Mouse (Mus musculus): ENCODE data around the gene Izumo1. TPM values are rescaled to one million over a fixed set of nuclear protein-coding genes. Genes with fewer than 3 reads are reported as not detected.

Gene Izumo1
- polyA plus RNA-seq (2012; rRNA removed): 0.45 and 0.75 TPM in 2 replicates

DNA sequence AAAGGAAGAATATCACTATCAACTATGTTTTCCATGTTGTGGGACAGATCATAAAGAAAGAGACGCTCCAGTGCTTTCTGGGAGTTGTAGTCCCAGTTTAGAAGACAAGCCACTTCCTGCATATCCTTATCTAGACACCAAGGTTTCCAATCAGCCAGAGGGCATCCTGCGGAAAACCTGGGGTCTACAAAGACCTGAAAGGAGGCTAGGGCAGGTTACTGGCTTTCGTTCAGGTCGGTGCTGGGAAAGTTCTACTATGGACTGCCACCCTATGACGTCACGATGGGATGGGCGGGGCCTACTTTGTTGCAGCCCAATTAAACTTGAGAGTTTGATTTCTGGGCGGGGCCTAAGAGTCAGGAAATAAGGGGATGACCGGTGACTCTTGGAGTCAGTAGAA, at the start of gene Izumo1:
TSS of gene Izumo1 (plus strand) at position 369 of the 400 bp plus-strand sequence.
- DNase-seq: no peak
- Histone ChIP-seq H3K27ac (ENCODE audit: control insufficient read depth, insufficient read depth, low read length) (no peak within 1 kb of the TSS), H3K36me3 (ENCODE audit: control insufficient read depth, insufficient read depth, low read length) (no peaks in the 10 kb centered on the region), H3K4me1 (replicated peaks; ENCODE audit: control insufficient read depth, insufficient read depth, low read length) (0 out of 2 replicates have a peak, but pooled peaks cover 2% of the 10 kb centered on the region), H3K4me3 (ENCODE audit: control insufficient read depth, insufficient read depth, low read length) (no peak within 1 kb of the TSS), H3K27me3 (ENCODE audit: control insufficient read depth, insufficient read depth, low read length) (no peaks in the 10 kb centered on the region)
- 54% methylated on average over 9 of the region's 9 CpGs for WGBS
- TF ChIP-seq CTCF (IDR thresholded peaks at IDR 0.05; ENCODE audit: borderline replicate concordance, control insufficient read depth, extremely low read depth, insufficient read depth, low read length, poor library complexity) (no peak), POLR2A (IDR thresholded peaks at IDR 0.05; ENCODE audit: control insufficient read depth, extremely low read depth, insufficient read depth, low read length, poor library complexity) (no peak)

GRCm38 (mm10) chr7:45571966-45572365, 49.6 kb upstream of the Izumo1 start:
- 10% methylated on average over 1 of the region's 1 CpGs for WGBS
- peak; percentile 33 for DNase-seq
- H3K4me3 ChIP-seq (ENCODE audit: control insufficient read depth, insufficient read depth, low read length): no peak overlapping the region
- peak overlapping the region; percentile 92 for H3K27ac ChIP-seq (ENCODE audit: control insufficient read depth, insufficient read depth, low read length)
- no peaks in the 10 kb centered on the region for H3K27me3 ChIP-seq (ENCODE audit: control insufficient read depth, insufficient read depth, low read length)
- peaks cover 18% of the 10 kb centered on the region for H3K36me3 ChIP-seq (ENCODE audit: control insufficient read depth, insufficient read depth, low read length)
- peaks cover 59% of the 10 kb centered on the region for H3K4me1 ChIP-seq (replicated peaks; ENCODE audit: control insufficient read depth, insufficient read depth, low read length)
- no peak for TF ChIP-seq POLR2A (IDR thresholded peaks at IDR 0.05; ENCODE audit: control insufficient read depth, extremely low read depth, insufficient read depth, low read length, poor library complexity)
- TF ChIP-seq CTCF (IDR thresholded peaks at IDR 0.05; ENCODE audit: borderline replicate concordance, control insufficient read depth, extremely low read depth, insufficient read depth, low read length, poor library complexity): no peak

DNA sequence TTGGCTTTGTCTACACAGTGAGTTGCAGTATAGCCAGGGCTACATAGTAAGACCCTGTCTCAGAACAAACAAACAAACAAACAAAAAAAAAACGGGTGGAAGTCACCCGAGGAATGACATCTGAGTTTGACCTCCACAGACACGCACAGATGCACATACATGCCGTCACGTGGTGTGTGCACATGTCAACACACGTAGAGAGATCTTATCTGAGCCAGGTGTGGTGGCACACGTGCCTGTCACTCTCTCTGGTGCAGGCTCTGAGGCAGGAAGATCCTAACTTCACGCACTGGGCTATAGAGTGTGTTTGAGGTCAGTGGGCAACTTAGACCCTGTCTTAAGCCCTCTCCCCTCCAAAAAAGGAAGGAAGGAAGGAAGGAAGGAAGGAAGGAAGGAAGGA, 47.7 kb upstream of the Izumo1 start:
- Histone ChIP-seq H3K27ac (ENCODE audit: control insufficient read depth, insufficient read depth, low read length) (peak overlapping the region; percentile 92), H3K4me1 (replicated peaks; ENCODE audit: control insufficient read depth, insufficient read depth, low read length) (peaks cover 49% of the 10 kb centered on the region), H3K27me3 (ENCODE audit: control insufficient read depth, insufficient read depth, low read length) (no peaks in the 10 kb centered on the region), H3K36me3 (ENCODE audit: control insufficient read depth, insufficient read depth, low read length) (peaks cover 24% of the 10 kb centered on the region), H3K4me3 (ENCODE audit: control insufficient read depth, insufficient read depth, low read length) (no peak overlapping the region)
- 12% methylated on average over 8 of the region's 8 CpGs for WGBS
- peak; percentile 74 for DNase-seq
- TF ChIP-seq CTCF (IDR thresholded peaks at IDR 0.05; ENCODE audit: borderline replicate concordance, control insufficient read depth, extremely low read depth, insufficient read depth, low read length, poor library complexity) (no peak), POLR2A (IDR thresholded peaks at IDR 0.05; ENCODE audit: control insufficient read depth, extremely low read depth, insufficient read depth, low read length, poor library complexity) (no peak)

GRCm38 (mm10) chr7:45574472-45575379, 46.9 kb upstream of the Izumo1 start:
- Histone ChIP-seq H3K36me3 (ENCODE audit: control insufficient read depth, insufficient read depth, low read length) (peaks cover 24% of the 10 kb centered on the region), H3K4me3 (ENCODE audit: control insufficient read depth, insufficient read depth, low read length) (no peak overlapping the region), H3K27ac (ENCODE audit: control insufficient read depth, insufficient read depth, low read length) (peak overlapping the region; percentile 40; the same call in 1 of the 2 replicates), H3K4me1 (replicated peaks; ENCODE audit: control insufficient read depth, insufficient read depth, low read length) (peaks cover 47% of the 10 kb centered on the region), H3K27me3 (ENCODE audit: control insufficient read depth, insufficient read depth, low read length) (no peaks in the 10 kb centered on the region)
- no peak for DNase-seq
- TF ChIP-seq CTCF (IDR thresholded peaks at IDR 0.05; ENCODE audit: borderline replicate concordance, control insufficient read depth, extremely low read depth, insufficient read depth, low read length, poor library complexity) (no peak), POLR2A (IDR thresholded peaks at IDR 0.05; ENCODE audit: control insufficient read depth, extremely low read depth, insufficient read depth, low read length, poor library complexity) (no peak)
- 93% methylated on average over 15 of the region's 15 CpGs for WGBS

GRCm38 (mm10) chr7:45585923-45586322, 35.7 kb upstream of the Izumo1 start:
- Histone ChIP-seq H3K4me3 (ENCODE audit: control insufficient read depth, insufficient read depth, low read length) (no peak overlapping the region), H3K36me3 (ENCODE audit: control insufficient read depth, insufficient read depth, low read length) (peaks cover 40% of the 10 kb centered on the region), H3K27ac (ENCODE audit: control insufficient read depth, insufficient read depth, low read length) (no peak overlapping the region), H3K4me1 (replicated peaks; ENCODE audit: control insufficient read depth, insufficient read depth, low read length) (peaks cover 4% of the 10 kb centered on the region), H3K27me3 (ENCODE audit: control insufficient read depth, insufficient read depth, low read length) (no peaks in the 10 kb centered on the region)
- 97% methylated on average over 6 of the region's 6 CpGs for WGBS
- DNase-seq: no peak
- TF ChIP-seq CTCF (IDR thresholded peaks at IDR 0.05; ENCODE audit: borderline replicate concordance, control insufficient read depth, extremely low read depth, insufficient read depth, low read length, poor library complexity) (no peak), POLR2A (IDR thresholded peaks at IDR 0.05; ENCODE audit: control insufficient read depth, extremely low read depth, insufficient read depth, low read length, poor library complexity) (no peak)

- Histone ChIP-seq H3K4me3 (ENCODE audit: control insufficient read depth, insufficient read depth, low read length) (no peak overlapping the region), H3K36me3 (ENCODE audit: control insufficient read depth, insufficient read depth, low read length) (peaks cover 34% of the 10 kb centered on the region), H3K27ac (ENCODE audit: control insufficient read depth, insufficient read depth, low read length) (no peak overlapping the region), H3K4me1 (replicated peaks; ENCODE audit: control insufficient read depth, insufficient read depth, low read length) (peaks cover 4% of the 10 kb centered on the region), H3K27me3 (ENCODE audit: control insufficient read depth, insufficient read depth, low read length) (no peaks in the 10 kb centered on the region)
- DNase-seq: no peak
- no peak for TF ChIP-seq POLR2A (IDR thresholded peaks at IDR 0.05; ENCODE audit: control insufficient read depth, extremely low read depth, insufficient read depth, low read length, poor library complexity)
- no peak for TF ChIP-seq CTCF (IDR thresholded peaks at IDR 0.05; ENCODE audit: borderline replicate concordance, control insufficient read depth, extremely low read depth, insufficient read depth, low read length, poor library complexity)
- 97% methylated on average over 23 of the region's 23 CpGs for WGBS
These were observed 33.7 kb upstream of the Izumo1 start for GRCm38 (mm10) chr7:45587631-45588592.

Measured in thymus, adult 2 months (tissue).